Mouse (Mus musculus) C2C12 (cell line): ENCODE data around the gene Azi2. TPM values are rescaled to one million over a fixed set of nuclear protein-coding genes. Genes with fewer than 3 reads are reported as not detected.

Experiments
- H3K27me3 ChIP-seq: one replicate; pipeline ENCODE4 v1.6.1; 2011; ENCODE audit not compliant: control insufficient read depth, insufficient read depth, insufficient read length
- H3K36me3 ChIP-seq: one replicate; pipeline ENCODE4 v1.6.1; 2011; ENCODE audit not compliant: control insufficient read depth, insufficient read depth
- H3K4me3 ChIP-seq: one replicate; pipeline ENCODE4 v1.5.1; 2011; ENCODE audit warnings: mild to moderate bottlenecking, control low read depth; ENCODE audit not compliant: poor library complexity, insufficient read depth, severe bottlenecking
- H3K79me2 ChIP-seq: one replicate; pipeline ENCODE4 v1.6.1; 2011; ENCODE audit not compliant: control insufficient read depth, insufficient read depth
- H3K79me3 ChIP-seq: one replicate; pipeline ENCODE4 v1.6.1; 2011; ENCODE audit warnings: low read depth, control low read depth
- H3ac ChIP-seq: one replicate; pipeline ENCODE3; 2011; ENCODE audit warnings: low read depth; ENCODE audit not compliant: control insufficient read depth, insufficient read length
- CEBPB ChIP-seq: IDR thresholded peaks from one replicate; pipeline ENCODE4 v1.6.1; 2011; ENCODE audit warnings: low read depth, mild to moderate bottlenecking, control low read depth, moderate library complexity
- CTCF ChIP-seq: IDR thresholded peaks from one replicate; pipeline ENCODE4 v1.5.1; 2011; ENCODE audit not compliant: control insufficient read depth, insufficient read depth, insufficient read length
- FOSL1 ChIP-seq: IDR thresholded peaks from one replicate; pipeline ENCODE4 v1.8.0; 2011; ENCODE audit warnings: mild to moderate bottlenecking, low read length; ENCODE audit not compliant: poor library complexity, insufficient read depth, severe bottlenecking
- MAX ChIP-seq: IDR thresholded peaks from one replicate; pipeline ENCODE4 v1.6.1; 2011; ENCODE audit warnings: mild to moderate bottlenecking, control low read depth
- MYOD1 ChIP-seq: IDR thresholded peaks from one replicate; pipeline ENCODE4 v1.6.1; 2011; ENCODE audit warnings: low read depth; ENCODE audit not compliant: control insufficient read depth, insufficient read length
- MYOG ChIP-seq: IDR thresholded peaks from one replicate; pipeline ENCODE4 v1.6.1; 2011; ENCODE audit not compliant: control insufficient read depth, insufficient read length; ENCODE audit errors: extremely low read depth
- USF1 ChIP-seq: IDR thresholded peaks from one replicate; pipeline ENCODE4 v1.6.1; 2011; ENCODE audit warnings: low read depth, mild to moderate bottlenecking, control low read depth, moderate library complexity
- long read RNA-seq, 2 experiments: library from polyadenylated mRNA; unstranded; transcript quantifications; one replicate each; pipeline ENCODE4 v2.0.0; 2019 to 2020
- polyA plus RNA-seq: library from polyadenylated mRNA; unstranded; fragments of >200 nt; fragmentation: generic; extraction: Trizol; gene quantifications from one replicate; pipeline ENCODE4 v1.2.1, GENCODE M21; 2012; ENCODE audit warnings: missing spikeins

Gene Azi2
- polyA plus RNA-seq, result 14.4 TPM
- long read RNA-seq, experiment 1, transcript Azi2-201 (8 exons, 3,396 nt), result major isoform, 18 of 38 reads
- long read RNA-seq, experiment 1, partial matches to known transcripts, result 5 of 38 reads
- long read RNA-seq, experiment 1, other reads (novel, unspliced or antisense), result 12 of 38 reads
- long read RNA-seq, experiment 2, transcript Azi2-207 (7 exons, 2,499 nt), result minor isoform, 14 of 402 reads
- long read RNA-seq, experiment 2, transcript Azi2-201 (8 exons, 3,396 nt), result major isoform, 260 of 402 reads
- long read RNA-seq, experiment 2, partial matches to known transcripts, result 3 of 402 reads
- long read RNA-seq, experiment 2, other reads (novel, unspliced or antisense), result 123 of 402 reads

- peaks cover 36% of the 10 kb centered on the region for H3K79me3 ChIP-seq
- peak within 1 kb of the TSS; percentile 57 for H3K4me3 ChIP-seq
- no peak for TF ChIP-seq CEBPB
- TF ChIP-seq FOSL1, result no peak
- TF ChIP-seq MYOG, result no peak
- TF ChIP-seq MAX, result no peak
- TF ChIP-seq CTCF, result peak; percentile 97
- no peak for TF ChIP-seq MYOD1
- H3K27me3 ChIP-seq, result no peaks in the 10 kb centered on the region
- peak within 1 kb of the TSS; percentile 72 for H3ac ChIP-seq
- H3K36me3 ChIP-seq, result peaks cover 15% of the 10 kb centered on the region
- peaks cover 50% of the 10 kb centered on the region for H3K79me2 ChIP-seq
Observed at GRCm38 (mm10) chr9:118040218-118041021, at the start of gene Azi2. Azi2 (plus strand) TSS chr9:118040499.

- H3K36me3 ChIP-seq, result no peaks in the 10 kb centered on the region
- no peaks in the 10 kb centered on the region for H3K79me3 ChIP-seq
- H3K4me3 ChIP-seq, result no peak overlapping the region
- TF ChIP-seq MYOG (no peak), MYOD1 (no peak), MAX (no peak), CTCF (no peak), USF1 (no peak), FOSL1 (no peak), CEBPB (no peak)
- H3K27me3 ChIP-seq, result no peaks in the 10 kb centered on the region
- H3ac ChIP-seq, result no peak overlapping the region
- no peaks in the 10 kb centered on the region for H3K79me2 ChIP-seq
Observed at GRCm38 (mm10) chr9:117996631-117997030, 43.7 kb upstream of the Azi2 start.

- no peak overlapping the region for H3ac ChIP-seq
- TF ChIP-seq CEBPB (no peak), MYOG (no peak), CTCF (no peak), MAX (no peak), FOSL1 (no peak), MYOD1 (no peak), USF1 (no peak)
- H3K79me2 ChIP-seq, result no peaks in the 10 kb centered on the region
- H3K79me3 ChIP-seq, result no peaks in the 10 kb centered on the region
- no peak overlapping the region for H3K4me3 ChIP-seq
- H3K36me3 ChIP-seq, result no peaks in the 10 kb centered on the region
- no peaks in the 10 kb centered on the region for H3K27me3 ChIP-seq
Observed at GRCm38 (mm10) chr9:118001488-118001887, 38.8 kb upstream of the Azi2 start.

GRCm38 (mm10) chr9:118003218-118003886 is 36.9 kb upstream of the Azi2 start:
- H3ac ChIP-seq, result no peak overlapping the region

DNA sequence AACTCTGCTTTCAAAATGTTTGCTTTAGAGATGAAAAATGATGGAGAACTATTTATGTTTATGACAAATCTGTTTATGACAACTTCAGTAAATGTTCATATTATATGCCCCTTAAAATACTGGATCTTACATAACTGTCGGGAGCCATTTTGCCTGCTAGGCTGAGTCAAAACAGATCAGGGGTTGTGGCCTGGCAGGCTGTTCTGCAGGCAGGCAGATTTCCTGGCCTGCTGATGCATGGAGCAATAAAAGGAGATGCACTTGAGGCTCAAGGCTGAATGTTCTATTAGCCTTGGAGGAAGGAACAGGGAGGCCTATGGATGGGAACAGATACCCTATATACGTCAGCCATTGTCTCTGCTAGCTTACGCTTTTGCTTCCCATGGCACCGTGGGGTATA is 36.4 kb upstream of the Azi2 start:
- H3K4me3 ChIP-seq, result no peak overlapping the region
- H3K79me3 ChIP-seq, result no peaks in the 10 kb centered on the region
- no peak for TF ChIP-seq MAX
- TF ChIP-seq MYOG, result no peak
- no peak for TF ChIP-seq CTCF
- no peak for TF ChIP-seq CEBPB
- TF ChIP-seq MYOD1, result no peak
- TF ChIP-seq USF1, result no peak
- no peak for TF ChIP-seq FOSL1
- no peak overlapping the region for H3ac ChIP-seq
- H3K27me3 ChIP-seq, result no peaks in the 10 kb centered on the region
- no peaks in the 10 kb centered on the region for H3K79me2 ChIP-seq
- H3K36me3 ChIP-seq, result no peaks in the 10 kb centered on the region

More at GRCm38 (mm10) chr9:118003218-118003886, 36.9 kb upstream of the Azi2 start:
- H3K36me3 ChIP-seq, result no peaks in the 10 kb centered on the region
- no peaks in the 10 kb centered on the region for H3K79me2 ChIP-seq
- no peaks in the 10 kb centered on the region for H3K27me3 ChIP-seq
- no peak for TF ChIP-seq CTCF
- TF ChIP-seq MAX, result no peak
- no peak for TF ChIP-seq MYOG
- TF ChIP-seq CEBPB, result no peak
- TF ChIP-seq FOSL1, result no peak
- no peak for TF ChIP-seq USF1
- no peak for TF ChIP-seq MYOD1
- no peak overlapping the region for H3K4me3 ChIP-seq
- H3K79me3 ChIP-seq, result no peaks in the 10 kb centered on the region
